Mouse (Mus musculus): Measurements from ENCODE around the gene Pde4dip. TPM values are rescaled to one million over a fixed set of nuclear protein-coding genes. Genes with fewer than 3 reads are reported as not detected.

The Pde4dip gene
- polyA plus RNA-seq, 1 experiment from 2014 or later = 6.0 TPM

- H3K79me2 ChIP-seq (ENCODE audit: inconsistent target) = no peaks in the 10 kb centered on the region
- no peak overlapping the region for H3K27ac ChIP-seq
- H3K36me3 ChIP-seq (ENCODE audit: inconsistent target) = no peaks in the 10 kb centered on the region
- WGBS (ENCODE audit: missing documents) = 35% methylated on average over 2 of the region's 2 CpGs
- no peak overlapping the region for H3K4me3 ChIP-seq (ENCODE audit: inconsistent target)
Measured at GRCm38 (mm10) chr3:97842641-97843040, 45.9 kb downstream of the Pde4dip start.

- Histone ChIP-seq H3K79me2 (ENCODE audit: inconsistent target) (no peaks in the 10 kb centered on the region), H3K27ac (no peak overlapping the region), H3K36me3 (ENCODE audit: inconsistent target) (no peaks in the 10 kb centered on the region), H3K4me3 (ENCODE audit: inconsistent target) (no peak overlapping the region)
Measured at GRCm38 (mm10) chr3:97840439-97840838, 48.1 kb downstream of the Pde4dip start.

- WGBS (ENCODE audit: missing documents) = 92% methylated on average over 5 of the region's 5 CpGs
Measured at GRCm38 (mm10) chr3:97835888-97836287, 52.6 kb downstream of the Pde4dip start.

GRCm38 (mm10) chr3:97834625-97835024 is 53.9 kb downstream of the Pde4dip start:
- Histone ChIP-seq H3K79me2 (ENCODE audit: inconsistent target) (no peaks in the 10 kb centered on the region), H3K4me3 (ENCODE audit: inconsistent target) (no peak overlapping the region)
- WGBS (ENCODE audit: missing documents) = 50% methylated on average over 1 of the region's 1 CpGs

More at GRCm38 (mm10) chr3:97835888-97836287, 52.6 kb downstream of the Pde4dip start:
- Histone ChIP-seq H3K79me2 (ENCODE audit: inconsistent target) (no peaks in the 10 kb centered on the region), H3K27ac (no peak overlapping the region), H3K36me3 (ENCODE audit: inconsistent target) (no peaks in the 10 kb centered on the region), H3K4me3 (ENCODE audit: inconsistent target) (no peak overlapping the region)

GRCm38 (mm10) chr3:97831564-97832320 is 56.8 kb downstream of the Pde4dip start:
- Histone ChIP-seq H3K27ac (no peak overlapping the region), H3K36me3 (ENCODE audit: inconsistent target) (no peaks in the 10 kb centered on the region), H3K79me2 (ENCODE audit: inconsistent target) (no peaks in the 10 kb centered on the region), H3K4me3 (ENCODE audit: inconsistent target) (no peak overlapping the region)
- WGBS (ENCODE audit: missing documents) = 51% methylated on average over 15 of the region's 15 CpGs

More at GRCm38 (mm10) chr3:97834625-97835024, 53.9 kb downstream of the Pde4dip start:
- no peak overlapping the region for H3K27ac ChIP-seq
- H3K36me3 ChIP-seq (ENCODE audit: inconsistent target) = no peaks in the 10 kb centered on the region

GRCm38 (mm10) chr3:97830622-97831021 is 57.9 kb downstream of the Pde4dip start:
- 49% methylated on average over 2 of the region's 2 CpGs for WGBS (ENCODE audit: missing documents)
- Histone ChIP-seq H3K4me3 (ENCODE audit: inconsistent target) (no peak overlapping the region), H3K27ac (no peak overlapping the region), H3K36me3 (ENCODE audit: inconsistent target) (no peaks in the 10 kb centered on the region), H3K79me2 (ENCODE audit: inconsistent target) (no peaks in the 10 kb centered on the region)

- WGBS (ENCODE audit: missing documents) = 61% methylated on average over 2 of the region's 2 CpGs
- no peaks in the 10 kb centered on the region for H3K79me2 ChIP-seq (ENCODE audit: inconsistent target)
Measured at GRCm38 (mm10) chr3:97830122-97830521, 58.4 kb downstream of the Pde4dip start.

GRCm38 (mm10) chr3:97828286-97828685 is 60.2 kb downstream of the Pde4dip start:
- Histone ChIP-seq H3K4me3 (ENCODE audit: inconsistent target) (no peak overlapping the region), H3K36me3 (ENCODE audit: inconsistent target) (no peaks in the 10 kb centered on the region), H3K27ac (no peak overlapping the region), H3K79me2 (ENCODE audit: inconsistent target) (no peaks in the 10 kb centered on the region)
- WGBS (ENCODE audit: missing documents) = 93% methylated on average over 4 of the region's 4 CpGs

More at GRCm38 (mm10) chr3:97830122-97830521, 58.4 kb downstream of the Pde4dip start:
- H3K4me3 ChIP-seq (ENCODE audit: inconsistent target) = no peak overlapping the region
- no peak overlapping the region for H3K27ac ChIP-seq
- no peaks in the 10 kb centered on the region for H3K36me3 ChIP-seq (ENCODE audit: inconsistent target)

- Histone ChIP-seq H3K4me3 (ENCODE audit: inconsistent target) (no peak overlapping the region), H3K27ac (no peak overlapping the region), H3K79me2 (ENCODE audit: inconsistent target) (no peaks in the 10 kb centered on the region), H3K36me3 (ENCODE audit: inconsistent target) (no peaks in the 10 kb centered on the region)
- 34% methylated on average over 3 of the region's 3 CpGs for WGBS (ENCODE audit: missing documents)
Measured at GRCm38 (mm10) chr3:97825246-97825645, 63.3 kb downstream of the Pde4dip start.

GRCm38 (mm10) chr3:97824744-97825143 is 63.8 kb downstream of the Pde4dip start:
- H3K79me2 ChIP-seq (ENCODE audit: inconsistent target) = no peaks in the 10 kb centered on the region
- H3K27ac ChIP-seq = no peak overlapping the region
- H3K36me3 ChIP-seq (ENCODE audit: inconsistent target) = no peaks in the 10 kb centered on the region
- no peak overlapping the region for H3K4me3 ChIP-seq (ENCODE audit: inconsistent target)
- WGBS (ENCODE audit: missing documents) = 20% methylated on average over 4 of the region's 5 CpGs

- no peaks in the 10 kb centered on the region for H3K79me2 ChIP-seq (ENCODE audit: inconsistent target)
- no peak overlapping the region for H3K27ac ChIP-seq
- no peak overlapping the region; the same call in 1 of the 2 replicates for H3K4me3 ChIP-seq (ENCODE audit: inconsistent target)
- under 1% methylated on average over 28 of the region's 29 CpGs for WGBS (ENCODE audit: missing documents)
- no peaks in the 10 kb centered on the region for H3K36me3 ChIP-seq (ENCODE audit: inconsistent target)
Measured at GRCm38 (mm10) chr3:97824011-97824711, 64.3 kb downstream of the Pde4dip start.

- WGBS (ENCODE audit: missing documents) = 43% methylated on average over 5 of the region's 6 CpGs
- H3K79me2 ChIP-seq (ENCODE audit: inconsistent target) = no peaks in the 10 kb centered on the region
- no peak overlapping the region for H3K27ac ChIP-seq
- no peaks in the 10 kb centered on the region for H3K36me3 ChIP-seq (ENCODE audit: inconsistent target)
- H3K4me3 ChIP-seq (ENCODE audit: inconsistent target) = no peak overlapping the region
Measured at GRCm38 (mm10) chr3:97823438-97823837, 65.1 kb downstream of the Pde4dip start.

GRCm38 (mm10) chr3:97819050-97819449 is 69.5 kb downstream of the Pde4dip start:
- no peak overlapping the region for H3K27ac ChIP-seq
- no peak overlapping the region for H3K4me3 ChIP-seq (ENCODE audit: inconsistent target)
- no peaks in the 10 kb centered on the region for H3K36me3 ChIP-seq (ENCODE audit: inconsistent target)
- 82% methylated on average over 3 of the region's 3 CpGs for WGBS (ENCODE audit: missing documents)
- H3K79me2 ChIP-seq (ENCODE audit: inconsistent target) = no peaks in the 10 kb centered on the region

- H3K27ac ChIP-seq = no peak overlapping the region
Measured at GRCm38 (mm10) chr3:97818383-97818982, 70.0 kb downstream of the Pde4dip start.

More at GRCm38 (mm10) chr3:97818383-97818982, 70.0 kb downstream of the Pde4dip start:
- Histone ChIP-seq H3K36me3 (ENCODE audit: inconsistent target) (no peaks in the 10 kb centered on the region), H3K79me2 (ENCODE audit: inconsistent target) (no peaks in the 10 kb centered on the region), H3K4me3 (ENCODE audit: inconsistent target) (no peak overlapping the region)
- 91% methylated on average over 1 of the region's 1 CpGs for WGBS (ENCODE audit: missing documents)
